Mouse (Mus musculus): Measurements from ENCODE around the gene Kif7.
A peak's percentile ranks its signal among the peaks of the same experiment; 100 is the strongest.

Kif7 gene

DNA sequence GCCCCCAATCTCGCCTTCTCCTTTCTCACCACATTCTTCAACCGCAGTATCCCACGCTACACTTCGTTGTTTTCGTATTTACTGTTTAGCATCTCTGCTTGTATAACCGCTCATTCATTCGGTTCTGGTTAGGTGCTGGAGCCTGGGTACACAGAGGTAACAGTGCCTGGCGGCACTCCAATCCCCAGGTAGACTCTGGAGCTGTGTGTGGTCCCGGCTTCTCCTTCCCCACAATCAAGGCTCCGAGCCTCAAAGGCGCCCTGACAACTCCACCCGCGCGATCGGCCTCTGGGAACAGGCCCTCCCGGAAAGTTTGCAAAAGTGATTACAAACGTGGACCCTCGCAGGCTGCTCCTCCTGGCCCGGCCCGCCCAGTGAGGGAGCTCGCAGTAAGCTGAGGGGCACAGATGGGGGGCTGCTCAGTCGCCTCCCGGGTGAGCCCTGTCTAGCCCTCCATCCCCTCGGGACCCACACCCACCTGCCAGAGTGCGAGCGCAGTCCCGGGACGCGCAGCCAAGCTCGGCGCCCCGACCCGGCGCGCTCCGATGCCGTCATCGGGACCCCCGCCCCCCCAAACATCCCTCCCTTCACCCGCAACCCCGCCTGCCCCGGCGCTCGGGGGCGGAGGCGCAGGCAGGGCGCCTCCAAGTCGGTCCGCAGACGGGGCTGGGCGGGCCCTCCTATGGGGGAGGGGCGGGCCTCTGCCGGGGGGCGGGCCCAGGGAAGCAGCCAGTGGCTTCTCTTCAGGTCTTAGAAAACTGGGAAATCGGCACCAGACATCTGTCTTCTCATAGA, at the start of gene Kif7:
Kif7 (minus strand) TSS at position 534 of the 795 bp plus-strand sequence.
- peak; percentile 92 for DNase-seq

DNA sequence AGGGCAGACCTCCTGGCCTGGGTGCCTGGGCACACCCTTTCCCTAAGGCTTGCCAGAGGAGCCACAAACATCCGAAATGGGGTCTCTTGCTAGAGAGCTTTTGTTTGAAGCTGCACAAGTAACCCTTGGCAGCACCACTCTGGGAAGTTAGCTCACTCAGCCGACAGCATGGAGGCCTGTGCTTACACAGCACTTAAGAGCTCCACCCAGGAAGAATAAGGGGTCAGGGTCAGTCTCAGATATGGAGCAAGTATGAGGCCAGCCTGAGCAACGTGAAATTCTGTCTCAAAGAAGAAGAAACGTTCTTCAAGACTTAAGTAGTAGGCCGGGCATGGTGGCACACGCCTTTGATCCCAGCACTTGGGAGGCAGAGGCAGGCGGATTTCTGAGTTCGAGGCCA, 46.6 kb upstream of the Kif7 start:
- no peak for DNase-seq

DNA sequence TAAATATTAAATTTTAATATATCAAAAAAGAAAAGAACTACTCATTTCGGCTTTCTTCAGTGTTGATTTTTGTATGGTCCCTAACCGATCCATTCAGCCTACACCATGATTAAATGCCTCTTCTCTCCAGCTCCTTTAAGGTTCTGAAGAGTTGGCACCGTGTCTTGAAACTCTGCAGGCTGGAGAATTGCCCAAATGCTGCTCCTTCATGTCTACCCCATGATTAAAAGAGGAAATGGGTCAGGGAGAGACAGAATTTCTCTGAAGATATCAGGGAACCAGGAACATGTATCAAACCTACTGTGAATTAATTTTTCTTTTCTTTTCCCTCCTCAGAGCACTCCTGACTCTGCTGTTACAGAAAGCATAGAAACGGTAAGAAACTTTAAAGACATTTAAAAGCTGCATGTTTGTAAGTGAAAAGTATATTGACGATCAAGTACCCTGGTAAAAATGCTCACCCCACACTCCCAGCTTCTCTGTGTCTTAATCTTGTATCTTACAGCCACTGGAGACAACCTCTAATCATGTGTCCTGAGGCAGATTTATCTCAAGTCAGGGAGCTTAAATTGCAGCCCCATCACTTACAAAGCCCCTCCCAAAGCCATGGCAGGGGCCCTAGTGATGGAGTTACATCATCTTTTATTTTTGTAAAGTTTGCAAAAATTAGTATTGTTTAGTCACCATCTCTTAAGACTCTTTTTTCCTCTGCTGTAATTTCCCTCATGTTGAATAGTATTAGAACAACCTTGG, 45.8 kb upstream of the Kif7 start:
- no peak for DNase-seq

DNA sequence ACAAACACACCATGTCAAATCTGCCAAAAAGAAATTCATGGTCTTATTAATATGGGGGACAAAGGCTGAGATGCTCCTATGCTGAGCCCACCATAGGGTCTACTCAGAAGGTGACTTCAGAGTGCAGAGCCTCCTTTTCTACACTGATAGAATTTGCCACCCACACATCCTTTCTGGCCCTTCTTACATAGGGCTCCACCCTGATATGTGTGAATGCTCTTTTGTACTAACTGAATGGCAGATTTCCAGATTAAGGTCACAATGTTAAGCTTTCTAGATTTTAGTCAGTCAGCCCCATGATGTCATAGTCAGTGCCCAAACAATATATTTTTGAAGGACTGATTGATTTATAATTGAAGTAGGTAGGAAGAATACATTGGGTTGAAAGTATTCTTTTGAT, 44.2 kb upstream of the Kif7 start:
- DNase-seq = no peak

DNA sequence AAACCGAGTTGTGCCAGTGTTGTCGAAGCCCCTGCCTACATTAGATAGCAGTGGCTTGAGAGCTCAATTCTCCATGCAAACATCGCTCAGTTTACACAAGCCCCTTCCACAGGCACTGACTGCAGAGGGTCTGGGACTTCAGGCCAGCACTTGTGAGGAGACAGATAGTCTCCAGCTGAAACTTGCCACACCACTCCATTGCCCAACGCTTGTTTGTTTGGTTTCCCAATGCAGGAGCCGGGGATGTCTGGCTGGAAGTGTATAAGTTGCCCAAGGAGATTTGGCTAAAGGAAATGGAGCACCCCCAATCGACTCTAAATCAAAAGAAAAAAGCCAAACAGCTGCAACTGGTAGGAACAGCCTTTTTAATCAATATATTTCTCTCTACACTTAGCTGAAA, 42.7 kb upstream of the Kif7 start:
- no peak for DNase-seq

DNA sequence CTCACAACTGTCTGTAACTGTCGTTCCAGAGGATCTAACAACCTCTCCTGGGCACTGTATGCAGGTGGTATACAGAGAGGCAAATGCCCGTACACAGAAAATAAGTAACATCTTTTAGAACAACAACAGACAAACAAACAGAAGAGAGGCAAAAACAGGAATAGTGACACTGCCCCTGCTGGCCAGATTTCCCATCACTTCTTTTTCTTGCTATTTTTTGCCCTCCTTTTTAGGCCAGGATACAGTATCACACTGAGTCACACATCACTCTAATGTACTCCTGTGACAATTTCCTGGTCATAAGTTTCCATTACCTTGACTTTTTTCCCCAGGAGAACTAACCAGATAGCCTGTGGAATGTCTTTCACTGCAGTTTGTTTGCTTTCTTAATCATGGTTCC, 40.8 kb upstream of the Kif7 start:
- DNase-seq = no peak

DNA sequence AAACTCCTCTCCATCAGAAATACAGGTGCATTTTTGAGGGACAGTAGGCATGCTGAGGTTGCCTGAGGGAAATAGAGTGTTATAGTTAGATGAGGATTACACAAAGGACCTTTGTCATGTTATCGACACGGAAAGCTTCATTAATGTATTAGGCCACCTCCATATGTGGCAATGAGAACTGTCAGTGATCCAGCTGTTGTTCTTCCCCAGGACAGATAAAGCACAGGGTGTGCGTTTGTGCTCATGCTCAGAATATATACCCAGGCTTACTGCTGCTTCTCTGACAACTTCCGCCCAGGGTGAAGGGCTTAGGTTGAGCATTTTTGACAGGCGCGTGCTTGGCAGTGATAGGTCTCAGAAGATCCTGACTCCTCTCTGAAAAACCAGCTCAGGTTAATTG, 34.0 kb upstream of the Kif7 start:
- no peak for DNase-seq

DNA sequence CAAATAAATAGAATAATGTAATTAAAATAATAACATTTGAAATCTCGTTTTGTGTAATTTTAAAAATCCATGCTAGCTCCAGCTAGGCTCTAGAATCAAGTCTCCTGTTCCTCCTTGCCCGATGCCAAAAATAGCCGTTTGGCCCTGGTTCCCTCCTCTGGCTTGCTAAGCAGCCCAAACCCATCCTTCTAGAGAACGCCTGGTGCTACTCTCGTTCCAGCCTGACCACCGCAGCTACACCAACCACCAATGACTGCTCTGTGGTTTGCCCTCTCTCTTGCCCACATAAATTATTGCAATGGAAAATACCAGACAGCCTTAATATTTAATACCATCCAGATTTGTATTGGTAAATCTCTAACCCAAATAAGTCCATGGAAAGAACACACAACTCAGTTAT, 32.1 kb upstream of the Kif7 start:
- no peak for DNase-seq

DNA sequence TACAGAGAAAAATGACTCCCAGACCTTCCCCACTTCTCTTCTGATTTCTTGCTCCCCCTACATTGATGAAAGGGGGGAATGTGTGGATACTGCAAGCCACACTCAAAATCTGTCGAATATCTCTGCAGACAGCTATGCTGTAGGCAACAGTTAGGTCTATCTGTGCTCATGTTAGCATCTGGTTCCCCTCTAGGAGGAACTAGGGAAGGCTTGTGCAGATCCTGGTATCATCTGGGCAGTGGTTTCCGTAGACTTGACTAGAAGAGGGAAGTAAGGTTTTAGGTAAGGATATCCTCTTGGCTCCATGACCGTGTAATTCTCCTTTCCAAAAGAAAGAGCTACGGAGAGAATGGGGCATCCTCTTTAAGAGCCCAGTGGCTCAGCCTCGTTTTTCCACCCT, 29.1 kb upstream of the Kif7 start:
- no peak for DNase-seq

DNA sequence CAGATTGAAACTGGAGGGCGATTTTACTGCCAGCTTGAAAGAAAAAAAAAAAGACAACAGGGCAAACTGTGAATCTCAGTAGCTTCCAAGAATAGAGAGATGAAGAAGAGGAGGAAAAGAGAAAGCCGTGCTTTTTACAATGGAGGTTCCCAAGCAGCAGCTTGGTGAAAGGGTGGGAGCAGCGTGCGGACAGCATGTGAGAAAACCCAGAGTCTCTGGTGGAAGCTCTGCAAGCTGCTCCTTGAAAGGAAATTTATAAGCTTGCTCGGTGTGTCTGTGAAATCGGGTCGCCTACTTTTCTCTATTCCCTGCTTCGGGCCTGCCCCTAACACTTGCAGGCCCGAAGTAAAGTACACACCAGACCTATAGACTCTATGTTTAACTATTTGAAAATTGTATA, 28.5 kb upstream of the Kif7 start:
- no peak for DNase-seq

DNA sequence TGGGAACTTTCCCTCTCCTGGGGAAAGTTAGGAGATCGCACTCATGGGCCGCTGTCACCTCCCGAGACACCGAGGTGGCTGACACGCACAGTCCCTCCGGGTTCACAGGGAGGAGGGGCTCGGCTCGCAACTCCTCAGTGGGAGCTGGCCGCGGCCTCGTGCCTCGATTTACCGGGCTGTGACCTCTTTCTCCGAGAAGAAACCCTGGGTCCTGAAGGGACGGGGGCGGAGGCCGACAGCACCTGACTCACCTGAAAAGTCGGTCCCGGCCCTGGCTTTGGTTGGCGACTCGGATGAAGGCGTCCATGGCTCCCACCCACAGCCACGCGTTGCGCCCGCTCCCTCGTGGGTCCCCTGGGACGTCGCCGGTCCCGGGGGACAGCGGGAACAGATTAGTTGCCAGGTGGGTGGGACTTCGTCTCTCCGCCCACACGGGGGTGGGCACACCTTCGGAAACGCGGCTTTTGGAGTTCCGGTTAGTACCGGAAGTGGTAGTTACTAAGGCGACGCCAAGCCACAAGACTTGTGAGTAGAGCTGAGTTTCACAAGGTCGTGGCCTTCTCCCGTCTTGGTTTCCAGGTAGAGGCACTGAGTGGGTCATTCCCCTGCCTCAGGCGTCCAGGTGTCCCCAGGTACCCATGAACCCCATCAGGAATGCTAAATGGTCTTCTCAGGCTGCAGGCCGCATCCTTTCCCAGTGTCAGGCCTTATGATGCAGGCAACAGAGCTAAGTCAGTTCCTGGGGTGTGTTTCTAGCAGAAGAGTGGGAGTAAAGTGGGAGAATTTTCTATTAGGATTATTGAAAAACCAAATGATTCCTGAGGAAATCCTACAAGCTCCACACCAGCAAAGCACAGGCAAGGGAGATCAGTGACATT, 27.4 kb upstream of the Kif7 start, which contains the start of the genes Pex11a and Wdr93:
Pex11a (minus strand) TSS at position 473 of the 878 bp plus-strand sequence.
Wdr93 (plus strand) TSS at position 505 of the 878 bp plus-strand sequence.
- DNase-seq = peak; percentile 90

DNA sequence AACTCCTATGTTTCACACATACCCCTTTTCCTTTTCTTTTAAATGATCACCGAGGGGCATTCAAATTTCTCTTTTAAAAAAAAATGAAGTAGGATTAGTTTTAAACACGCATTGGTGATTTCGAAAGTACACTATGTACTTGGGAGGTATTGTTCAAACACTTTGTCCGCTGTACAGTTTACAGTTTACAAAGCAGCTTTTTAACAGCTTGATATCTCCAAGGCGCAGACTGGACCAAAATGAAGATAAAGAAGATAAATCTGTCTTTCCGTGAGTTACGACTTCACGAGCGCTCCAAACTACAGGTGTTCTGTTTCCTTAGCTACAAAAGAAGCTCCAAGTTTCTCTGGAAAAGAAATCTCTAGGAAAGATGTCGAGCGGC, 26.7 kb upstream of the Kif7 start:
- DNase-seq = no peak

DNA sequence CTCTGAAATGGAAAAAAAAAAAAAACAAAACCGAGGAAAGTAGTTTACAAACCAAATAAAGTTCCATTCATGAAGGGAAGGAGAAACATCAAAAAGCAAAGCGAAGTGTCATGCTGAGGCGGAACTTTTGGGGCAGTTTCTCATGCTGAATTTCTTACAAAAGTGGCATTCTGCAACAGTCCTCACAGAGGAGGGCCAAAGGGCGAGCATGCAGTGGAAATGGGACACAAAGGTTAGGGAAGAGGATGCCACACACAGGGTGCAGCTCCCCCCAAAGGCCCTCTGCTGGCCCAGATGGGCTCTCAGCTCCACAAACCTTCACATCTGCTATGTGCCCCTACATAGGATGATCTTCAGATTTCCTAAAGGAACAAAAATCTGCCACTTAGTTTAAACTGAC, 24.8 kb upstream of the Kif7 start:
- DNase-seq = no peak

DNA sequence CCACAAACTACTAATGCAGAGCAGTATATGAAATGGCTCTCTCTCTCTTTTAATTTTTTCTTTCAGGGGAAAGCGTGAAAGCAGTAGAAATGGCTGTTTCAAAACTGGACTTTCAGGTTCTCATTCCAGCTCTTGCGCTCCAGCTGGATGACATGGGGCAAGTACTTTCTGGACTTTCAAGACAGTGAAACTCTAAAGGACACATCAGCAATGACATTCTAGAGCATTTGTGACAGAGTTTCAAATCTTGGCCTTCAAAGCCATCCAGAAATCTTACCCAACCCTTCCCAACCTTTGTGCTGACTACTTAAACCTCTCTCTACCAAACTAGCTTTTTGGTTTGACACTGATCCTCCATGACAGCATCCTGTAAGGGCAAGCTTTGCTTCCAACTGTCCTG, 23.4 kb upstream of the Kif7 start:
- no peak for DNase-seq

DNA sequence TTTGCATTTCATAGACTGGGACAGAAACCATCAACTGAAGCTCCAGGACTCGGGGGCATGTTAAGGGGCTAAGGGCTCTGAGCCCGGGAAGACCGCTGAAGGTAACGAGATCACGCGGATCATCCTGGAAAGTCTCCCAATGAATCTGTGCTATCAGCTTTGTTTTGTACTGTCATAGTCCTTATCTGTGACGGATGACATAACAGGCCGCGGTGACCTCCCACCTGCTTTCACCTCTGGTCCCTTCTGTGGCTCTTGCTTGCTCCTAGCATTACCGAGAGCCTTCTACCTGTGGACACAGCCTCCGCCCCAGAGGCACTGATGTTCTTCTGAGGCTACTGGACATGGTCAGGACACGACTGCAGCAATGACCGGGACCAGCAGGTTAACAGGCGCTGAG, 21.0 kb upstream of the Kif7 start:
- DNase-seq = no peak

DNA sequence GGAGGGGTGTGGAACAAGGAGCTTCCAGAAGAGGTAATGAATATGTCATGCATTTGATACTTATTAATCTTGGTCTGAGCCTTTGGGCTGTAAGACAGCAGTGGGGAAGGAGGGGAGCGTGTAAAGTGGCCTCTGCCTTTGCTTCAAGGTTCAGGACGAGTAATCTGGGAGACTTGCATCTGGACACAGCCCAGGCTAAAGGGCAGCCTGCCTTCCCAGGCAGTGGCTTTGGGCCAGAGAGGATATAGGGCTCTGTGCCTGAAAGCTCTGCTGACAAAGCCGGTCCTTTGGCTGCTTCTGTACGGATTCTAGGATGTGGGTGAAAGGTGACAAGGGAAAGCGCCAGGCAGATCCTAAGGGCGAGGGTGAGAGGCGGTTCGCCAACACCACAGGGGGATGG, 19.0 kb upstream of the Kif7 start:
- DNase-seq = peak; percentile 92

DNA sequence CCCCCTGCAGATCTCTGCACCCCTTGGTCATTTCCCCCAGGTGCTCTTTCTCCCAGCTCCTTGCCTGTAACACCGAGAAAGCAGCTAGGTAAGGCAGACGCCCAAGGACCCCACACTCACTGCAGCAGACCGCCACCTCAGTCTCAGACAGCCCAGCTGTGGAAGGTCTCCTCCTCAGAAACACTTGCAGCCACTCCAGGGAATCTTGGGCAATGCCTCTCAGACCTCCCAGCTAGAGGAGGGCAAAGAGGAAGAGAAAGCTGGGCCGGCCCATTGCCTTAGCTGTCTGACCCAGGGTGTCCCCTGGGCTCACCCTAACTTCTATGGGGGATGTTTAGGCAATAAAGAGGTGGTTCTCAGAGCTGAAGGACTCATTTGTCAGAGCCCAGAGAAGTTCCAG, 17.1 kb upstream of the Kif7 start, which contains the start of gene Plin1:
Plin1 (minus strand) TSS at position 282 of the 400 bp plus-strand sequence.
- no peak for DNase-seq

DNA sequence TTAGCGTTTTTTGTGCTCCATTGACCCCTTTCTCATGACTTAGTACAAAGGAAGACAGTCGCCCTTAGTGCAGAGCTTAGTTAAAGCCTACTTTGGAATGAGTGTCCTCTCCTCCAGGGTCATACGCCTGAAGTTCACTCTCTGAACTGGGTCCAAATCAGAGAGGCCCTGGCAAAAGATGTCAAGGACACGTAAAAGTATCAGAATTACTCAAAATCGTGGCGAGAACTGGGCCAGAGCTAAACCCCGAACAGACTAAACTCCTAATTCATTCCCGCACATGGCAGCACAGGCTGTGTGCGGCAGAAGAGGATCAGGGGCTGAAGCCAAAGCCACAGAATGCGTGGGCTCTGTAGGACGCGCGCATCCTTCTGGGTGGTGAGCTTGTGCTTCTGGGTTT, 15.9 kb upstream of the Kif7 start:
- no peak for DNase-seq

DNA sequence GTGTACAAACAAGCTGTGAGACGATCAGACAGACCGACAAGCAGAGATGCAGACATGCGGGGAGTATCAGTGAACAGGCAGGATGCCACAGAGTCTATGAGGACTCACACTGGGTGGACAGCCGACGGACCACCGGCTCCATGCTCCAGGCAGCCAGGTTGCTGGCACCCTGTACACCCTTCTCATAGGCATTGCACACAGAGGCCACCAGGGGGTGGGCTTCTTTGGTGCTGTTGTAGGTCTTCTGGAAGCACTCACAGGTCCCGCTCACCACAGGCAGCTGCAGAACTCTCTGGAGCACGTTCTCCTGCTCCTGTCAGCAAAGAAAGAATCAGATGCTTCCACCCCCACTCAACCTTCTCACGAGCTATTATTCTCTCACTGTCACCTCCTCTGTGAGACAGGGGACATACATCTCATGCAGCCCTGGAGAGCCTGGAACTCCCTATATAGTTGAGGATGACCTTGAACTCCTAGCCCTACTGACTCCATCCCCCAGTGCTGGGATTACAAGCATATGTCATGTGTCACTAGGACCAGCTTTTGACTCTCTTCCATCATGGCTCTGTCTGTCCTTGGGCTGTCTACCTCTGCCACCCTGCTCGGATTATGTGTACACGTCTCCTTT, 14.3 kb upstream of the Kif7 start:
- DNase-seq = no peak

DNA sequence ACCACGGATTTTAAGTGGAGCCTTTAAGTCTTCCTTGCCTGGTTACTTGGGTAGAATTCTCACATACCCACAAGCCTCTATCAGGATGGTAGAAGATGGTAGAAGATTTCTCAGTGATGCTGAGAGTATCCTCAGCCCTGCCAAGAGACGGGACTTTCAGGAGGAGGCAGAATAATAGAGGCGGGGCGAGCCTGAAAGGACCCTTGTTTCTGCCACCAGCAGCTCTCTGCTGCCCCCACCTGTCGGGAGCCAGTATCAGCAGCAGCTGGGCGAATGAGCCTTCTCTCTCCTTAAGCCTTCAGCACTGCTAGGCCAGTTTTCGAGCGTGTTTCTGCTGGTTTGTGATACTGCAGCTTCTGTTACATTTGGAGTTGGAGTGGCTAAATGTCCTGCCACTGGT, 13.6 kb upstream of the Kif7 start:
- DNase-seq = peak; percentile 71

DNA sequence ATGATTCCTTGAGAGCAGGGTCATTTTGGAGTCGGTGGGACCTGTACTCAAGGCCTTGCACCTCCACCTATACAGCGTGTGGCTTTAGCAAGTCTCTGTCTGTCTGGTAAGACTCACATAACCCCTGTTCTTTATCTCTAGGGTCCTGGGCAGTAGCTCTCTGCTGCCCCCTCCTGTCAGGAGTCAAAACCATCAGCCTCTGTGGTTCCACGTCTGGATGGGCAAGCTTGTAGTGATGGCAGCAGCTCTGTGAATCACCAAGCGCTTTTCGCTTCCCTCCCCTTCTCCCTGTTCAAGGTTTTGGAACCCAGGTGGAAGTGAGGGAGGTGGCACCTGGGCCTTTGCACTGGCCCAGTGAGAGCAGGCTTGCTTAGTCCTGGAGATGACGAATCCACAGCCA, 12.7 kb upstream of the Kif7 start:
- DNase-seq = peak; percentile 76

DNA sequence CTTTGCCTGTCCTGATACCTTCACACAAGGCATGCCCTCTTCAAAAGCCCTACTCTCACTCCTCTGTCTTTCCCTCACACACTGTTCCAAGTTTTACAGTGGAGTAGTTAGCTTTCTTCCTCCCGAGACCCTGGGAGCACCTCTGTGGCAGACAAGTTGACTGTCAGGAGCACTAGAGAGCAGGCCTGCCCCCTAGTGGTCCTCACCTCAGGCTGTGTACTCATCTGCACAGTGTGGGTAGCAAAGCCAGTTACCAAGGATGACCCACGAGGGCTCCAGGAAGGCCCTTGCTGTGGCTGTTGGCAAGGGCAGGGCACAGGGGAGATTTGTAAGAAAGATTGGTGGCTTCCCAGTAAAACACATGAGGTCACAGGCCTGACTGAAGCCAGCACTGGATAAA, 11.6 kb upstream of the Kif7 start:
- DNase-seq = peak; percentile 73

Measured in kidney, postnatal 14 days (tissue).